Mouse (Mus musculus) left cerebral cortex, postnatal 4 days (tissue): Measurements from ENCODE around the gene Rps6kl1. TPM values are rescaled to one million over a fixed set of nuclear protein-coding genes. Genes with fewer than 3 reads are reported as not detected.

ENCODE experiments used
- DNase-seq: peaks from one replicate; pipeline ENCODE4 v3.0.0-alpha.2; 2022
- intact Hi-C: fragments of 180-260 bp; cut with DNase I; formaldehyde crosslinking; loops from one replicate; pipeline ENCODE4 v1.15.1; 2025
- total RNA-seq, 2 experiments: library from RNA; stranded (reverse); gene quantifications; 2 replicates each; pipeline ENCODE4 v1.2.3; 2021

Gene Rps6kl1
- total RNA-seq = 10 to 100 TPM; 41.2 to 44.1 TPM

DNA sequence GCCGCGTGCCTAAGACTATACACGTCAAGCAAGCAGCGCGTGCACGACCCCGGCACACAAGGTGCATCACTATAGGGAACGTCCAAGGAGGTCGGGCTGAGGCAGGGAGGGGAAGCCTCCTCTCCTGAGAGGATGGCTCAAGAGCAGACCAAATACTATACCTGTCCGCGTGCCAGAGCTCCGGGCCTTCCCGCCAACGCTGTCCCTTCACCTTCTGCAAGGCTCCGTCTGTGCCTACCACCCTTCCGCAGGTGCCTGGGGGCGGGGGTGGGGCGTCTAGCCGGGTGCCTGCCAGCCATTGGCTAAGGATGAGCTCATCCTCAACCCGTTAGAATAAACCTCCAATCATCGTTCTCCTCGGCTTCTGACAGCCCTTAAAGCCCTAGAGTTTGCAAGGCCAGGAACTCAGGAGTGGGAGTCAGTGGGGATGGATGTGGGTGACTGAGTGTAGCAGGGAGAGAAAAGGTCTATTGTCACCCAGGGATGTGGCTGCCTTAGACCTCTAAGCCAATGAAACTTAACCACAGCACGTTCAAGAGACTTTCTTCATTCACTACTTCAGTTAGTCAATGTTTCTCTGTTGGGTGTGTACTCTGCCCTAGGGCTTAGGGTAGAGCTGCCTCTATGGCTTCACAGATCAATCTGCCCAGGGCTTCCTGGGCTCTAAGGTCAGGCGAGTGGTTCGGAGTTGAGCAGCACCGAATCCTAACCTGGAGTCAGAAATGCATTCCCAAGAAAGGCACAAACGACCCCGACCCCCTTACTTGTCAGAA, at the start of gene Rps6kl1:
Rps6kl1 (minus strand) TSS at position 263 of the 773 bp plus-strand sequence.
- intact Hi-C loops = no loop called here

DNA sequence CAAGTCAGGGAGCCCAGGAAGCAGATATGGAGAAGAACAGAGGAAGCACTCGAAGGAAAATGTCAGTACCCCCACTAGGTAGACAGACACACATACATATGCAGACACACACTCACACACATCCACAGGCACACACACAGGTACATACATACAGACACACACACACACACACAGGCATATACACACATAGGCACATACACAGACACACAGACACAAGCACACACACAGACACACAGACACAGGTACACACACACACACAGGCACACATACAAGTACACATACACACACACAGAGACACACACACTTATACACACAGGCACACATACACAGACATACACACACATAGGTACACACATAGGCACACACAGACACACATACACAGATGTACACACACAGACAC, 48.9 kb upstream of the Rps6kl1 start:
- intact Hi-C loops = no loop called here
- no peak for DNase-seq

More for the DNA sequence above, at the start of gene Rps6kl1:
- peak; percentile 76 for DNase-seq

DNA sequence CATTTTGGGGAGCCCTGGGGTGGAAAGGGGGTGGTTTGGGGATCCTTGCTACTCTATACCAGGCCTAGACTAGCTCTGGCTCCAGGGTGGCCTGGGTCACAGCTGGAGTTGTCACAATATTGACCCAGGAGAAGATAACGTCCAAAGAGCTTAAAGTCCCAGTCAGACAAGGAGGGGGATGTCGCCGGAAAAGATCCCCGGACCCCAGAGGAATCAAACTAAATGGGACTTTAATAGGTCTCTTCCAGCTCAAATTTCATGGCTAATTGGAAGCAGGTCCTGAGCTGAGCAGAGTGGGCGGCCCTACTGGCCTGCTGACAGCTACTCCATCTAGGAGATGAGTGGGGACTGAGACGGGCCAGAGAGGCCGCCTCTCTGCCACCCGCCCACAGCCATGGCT, 46.9 kb upstream of the Rps6kl1 start:
- DNase-seq = no peak
- intact Hi-C loops = no loop called here

DNA sequence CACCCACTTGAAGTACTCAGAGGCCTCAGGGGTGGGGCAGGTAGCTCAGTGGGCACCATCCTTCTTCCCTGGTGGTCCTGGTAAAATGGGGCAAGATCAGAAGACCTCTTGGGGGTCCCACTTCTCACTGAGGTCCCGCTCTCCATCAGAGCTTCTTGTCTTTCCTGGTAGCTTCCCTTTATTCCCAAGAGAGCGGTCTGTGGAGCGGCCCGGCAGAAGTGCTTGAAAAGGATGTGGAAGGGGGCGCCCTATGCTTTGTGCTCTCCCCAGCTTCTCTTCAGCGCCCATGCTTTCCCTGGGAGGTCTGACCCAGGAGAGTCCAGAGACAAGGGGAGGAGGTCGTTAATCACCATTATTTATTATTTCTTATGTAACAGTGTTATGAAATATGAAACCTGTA, 46.3 kb upstream of the Rps6kl1 start:
- intact Hi-C loops = no loop called here

DNA sequence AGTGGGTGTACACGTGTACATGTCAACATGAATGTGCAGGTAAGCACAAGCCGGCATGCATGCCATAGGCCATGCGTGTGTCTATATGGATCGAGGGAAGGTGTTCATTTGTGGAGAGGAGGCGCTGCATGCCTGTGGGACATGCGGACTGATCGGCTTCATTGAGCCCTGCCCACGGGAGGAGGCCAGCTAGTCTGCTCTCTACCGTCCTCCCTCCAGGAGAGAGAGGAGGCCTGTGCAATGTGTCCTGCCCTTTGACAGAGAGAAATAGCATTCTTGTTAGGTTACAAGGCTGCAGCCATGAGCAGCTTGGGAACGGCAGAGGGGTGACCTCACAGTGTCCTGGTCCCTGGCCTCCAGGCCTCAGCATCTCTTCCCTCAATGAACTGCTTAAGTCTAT, 45.1 kb upstream of the Rps6kl1 start:
- DNase-seq = no peak
- intact Hi-C loops = no loop called here

More for the DNA sequence above, 46.3 kb upstream of the Rps6kl1 start:
- no peak for DNase-seq

DNA sequence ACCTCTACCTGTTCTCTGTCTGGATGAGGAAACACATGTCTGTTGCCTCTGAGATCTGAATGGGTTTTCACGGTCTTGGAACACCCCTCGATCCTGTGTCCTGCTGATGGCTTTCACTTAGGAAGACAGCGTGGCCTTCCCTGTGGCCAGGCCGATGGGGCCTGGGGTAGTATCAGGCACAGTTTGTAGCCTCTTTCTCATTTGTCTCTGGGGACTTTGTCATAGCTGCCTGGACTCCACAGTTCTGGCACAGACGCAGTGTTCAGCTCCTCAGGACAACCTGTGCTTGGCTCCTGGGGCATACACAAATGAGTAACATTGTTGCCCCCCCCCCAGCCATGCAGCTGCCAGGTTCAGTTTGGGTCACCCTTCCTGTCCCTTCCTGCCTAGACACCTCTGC, 44.0 kb upstream of the Rps6kl1 start:
- no peak for DNase-seq
- intact Hi-C loops = no loop called here

DNA sequence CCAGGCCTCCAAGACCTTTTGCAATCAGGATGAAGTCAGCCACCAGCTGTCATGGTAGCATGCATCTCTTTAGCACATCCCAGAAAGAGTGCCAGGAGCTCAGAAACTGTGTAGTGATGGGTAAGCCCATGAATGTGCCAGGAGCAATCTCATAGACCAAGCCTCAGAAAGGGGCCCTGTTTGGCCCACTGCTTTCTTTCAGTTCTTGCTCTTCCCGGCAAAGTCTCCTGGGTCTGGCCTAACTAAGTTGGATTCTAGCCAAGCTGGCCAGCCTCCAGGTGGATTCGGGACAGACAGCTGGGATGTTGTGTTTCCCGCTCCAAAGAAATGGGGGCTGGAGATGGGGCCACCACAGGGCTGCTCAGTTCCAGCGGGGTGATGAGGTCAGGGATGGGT, 43.6 kb upstream of the Rps6kl1 start:
- DNase-seq = peak; percentile 96
- intact Hi-C loops = no loop called here

DNA sequence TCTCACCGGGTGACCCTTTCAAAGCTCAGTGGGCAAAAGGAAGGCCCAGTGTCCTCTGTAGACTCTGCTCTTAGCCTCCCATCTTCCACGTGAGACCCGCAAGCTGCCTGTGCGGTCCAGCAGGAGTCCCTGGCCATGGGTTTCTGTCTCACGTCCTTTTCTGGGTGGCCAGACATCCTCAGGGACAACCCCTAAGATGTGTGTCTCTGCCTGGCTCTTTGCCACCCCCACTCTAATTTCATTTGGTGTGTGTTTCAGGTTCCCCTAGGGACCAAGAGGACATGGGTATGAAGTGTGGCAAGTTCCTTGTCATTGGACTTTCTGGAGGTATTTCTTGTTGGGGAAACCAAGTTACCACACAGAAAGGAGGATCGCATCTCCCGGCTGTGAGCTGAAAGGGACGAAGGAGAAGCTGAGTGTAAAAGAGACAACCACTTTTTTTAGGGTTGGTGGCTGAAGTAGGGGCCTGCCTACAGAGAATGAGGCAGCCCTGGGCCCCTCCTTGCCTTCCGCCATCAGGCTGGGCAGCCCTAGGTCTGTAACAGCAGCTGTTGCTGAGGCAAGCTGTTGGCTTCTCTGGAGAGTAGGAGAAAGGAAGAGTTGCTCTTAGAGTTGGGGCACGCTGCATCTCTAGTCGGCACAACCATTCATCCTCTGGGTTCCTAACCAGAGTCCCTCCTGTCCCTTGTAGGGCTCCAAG, 43.0 kb upstream of the Rps6kl1 start:
- DNase-seq = no peak
- intact Hi-C loops = no loop called here

DNA sequence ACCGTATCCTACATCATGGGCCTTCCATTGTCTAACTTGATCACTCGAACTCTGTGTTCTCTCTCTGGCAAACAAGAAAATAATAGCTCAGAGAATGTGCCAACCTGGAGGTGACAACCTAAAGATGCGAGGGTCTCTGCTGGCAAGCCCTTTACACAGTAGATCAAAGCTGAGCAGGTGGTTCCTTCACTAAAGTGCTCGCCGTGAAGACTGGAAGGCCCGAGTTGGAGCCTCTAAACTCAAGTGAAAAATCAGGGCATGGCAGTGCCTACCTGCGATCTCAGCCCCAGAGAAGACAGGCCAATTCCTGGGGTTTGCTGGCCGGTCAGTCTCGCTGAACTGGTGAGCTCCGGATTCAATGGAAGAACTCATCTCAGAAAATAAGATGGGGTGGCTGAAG, 42.1 kb upstream of the Rps6kl1 start:
- intact Hi-C loops = no loop called here

DNA sequence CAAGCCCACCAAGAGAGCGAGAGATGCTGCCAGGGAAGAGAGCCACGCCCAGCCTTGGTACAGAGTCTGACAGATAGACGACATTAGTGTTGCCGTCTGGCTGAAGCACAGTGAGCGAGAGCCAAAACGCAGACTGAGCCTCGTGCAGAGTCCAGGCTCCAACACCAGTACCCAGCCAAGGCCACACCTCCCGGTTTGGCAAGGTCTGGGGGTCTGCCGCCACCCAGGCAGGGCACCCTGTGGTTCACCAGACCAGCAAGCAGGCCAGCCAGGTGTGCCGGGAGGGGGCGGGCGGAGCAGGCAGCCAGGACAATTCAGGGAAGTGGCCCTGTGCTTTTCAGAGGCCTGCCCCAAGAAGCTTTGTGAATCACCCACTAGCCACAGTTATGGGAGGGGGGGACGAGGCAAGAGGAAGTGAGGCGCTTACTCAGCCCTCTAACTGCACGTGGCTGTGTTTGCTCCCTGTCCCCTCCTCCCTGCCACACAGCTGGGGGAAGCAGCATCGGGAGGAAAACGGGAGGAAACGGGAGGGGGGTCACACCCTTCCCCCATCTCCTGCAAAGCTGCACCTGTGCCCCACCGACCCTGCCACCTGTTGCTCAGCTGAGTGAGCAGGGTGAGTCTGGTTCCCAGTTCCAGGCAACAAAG, 41.5 kb upstream of the Rps6kl1 start:
- DNase-seq = peak; percentile 87
- intact Hi-C loops = no loop called here

More for the DNA sequence above, 42.1 kb upstream of the Rps6kl1 start:
- no peak for DNase-seq

DNA sequence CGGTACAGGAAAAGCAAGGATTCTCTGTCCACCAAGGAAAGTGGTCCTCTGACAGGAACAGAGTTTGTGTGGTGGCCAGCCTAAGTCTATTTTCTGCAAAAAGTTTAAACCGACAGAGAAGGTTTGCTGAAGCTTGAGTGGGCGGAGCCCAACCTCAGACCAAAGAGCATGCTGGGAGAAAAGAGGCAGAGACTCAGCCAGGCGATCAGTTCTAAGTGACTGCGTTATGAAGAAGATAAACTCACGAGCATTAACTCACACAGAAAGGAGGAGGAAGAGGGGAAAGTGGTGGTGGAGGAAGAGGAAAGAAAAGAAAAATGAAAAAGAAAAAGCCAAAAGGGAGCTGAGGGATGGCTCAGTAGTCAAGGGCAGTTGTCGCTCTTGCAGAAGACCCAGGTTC, 39.2 kb upstream of the Rps6kl1 start:
- no peak for DNase-seq
- intact Hi-C loops = no loop called here

DNA sequence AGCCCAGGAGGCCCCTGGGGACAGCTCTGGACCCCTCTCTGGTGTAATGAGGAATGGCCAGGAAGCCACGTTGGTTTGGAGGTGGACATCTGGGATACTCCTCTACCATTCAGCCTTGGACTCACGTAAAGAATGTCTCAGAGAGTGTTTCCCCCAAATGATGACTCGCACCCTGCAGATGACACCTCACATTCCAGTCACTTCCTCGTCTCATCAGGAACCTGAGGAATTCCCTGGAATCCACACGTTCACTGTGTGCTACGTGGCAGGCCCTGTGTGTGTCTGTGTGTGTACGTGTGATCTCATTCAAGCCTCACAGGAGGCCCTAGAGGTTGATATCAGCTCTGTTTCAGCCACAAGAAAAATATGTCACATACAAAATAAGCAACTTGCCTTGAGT, 35.3 kb upstream of the Rps6kl1 start:
- intact Hi-C loops = no loop called here

DNA sequence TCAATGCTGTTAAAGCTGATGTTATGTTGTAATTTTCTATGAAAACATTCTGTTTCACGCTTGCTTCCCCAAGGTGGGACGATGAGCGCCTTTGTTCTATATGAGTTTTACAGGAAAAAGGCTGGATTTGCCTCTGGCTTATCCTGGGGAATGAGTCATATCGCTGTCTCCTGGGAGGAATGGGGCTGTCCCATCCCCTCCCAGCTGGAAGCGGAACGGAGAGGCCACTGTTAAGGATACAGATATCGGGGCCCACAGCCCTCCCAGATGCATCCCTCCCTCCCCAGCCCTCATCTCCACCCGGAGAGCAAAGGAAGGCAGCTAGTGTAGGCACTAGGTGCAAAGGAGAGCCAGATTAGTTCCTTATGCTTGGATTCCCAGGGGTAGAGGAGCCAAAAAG, 34.7 kb upstream of the Rps6kl1 start:
- DNase-seq = no peak
- intact Hi-C loops = no loop called here

More for the DNA sequence above, 35.3 kb upstream of the Rps6kl1 start:
- no peak for DNase-seq

DNA sequence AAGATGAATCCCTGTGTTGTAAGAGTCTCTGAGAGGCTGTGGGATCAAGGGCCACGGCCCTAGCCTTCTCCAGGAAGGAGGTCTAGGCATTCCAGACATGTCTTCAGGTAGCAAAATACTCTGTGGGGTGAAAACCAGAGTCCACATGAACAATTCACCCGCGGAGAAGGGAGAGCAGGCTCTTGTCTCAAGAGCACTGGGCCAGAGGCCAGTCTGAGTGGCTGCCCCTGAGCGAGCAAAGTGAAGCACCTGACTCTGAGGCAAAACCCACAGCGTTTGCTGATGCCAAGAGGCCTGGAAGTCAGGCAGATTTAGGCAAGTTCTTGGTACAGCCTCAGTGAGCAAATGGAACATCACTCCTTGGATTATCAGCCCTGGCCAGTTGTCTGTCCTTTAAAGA, 33.1 kb upstream of the Rps6kl1 start:
- intact Hi-C loops = no loop called here
- DNase-seq = no peak

DNA sequence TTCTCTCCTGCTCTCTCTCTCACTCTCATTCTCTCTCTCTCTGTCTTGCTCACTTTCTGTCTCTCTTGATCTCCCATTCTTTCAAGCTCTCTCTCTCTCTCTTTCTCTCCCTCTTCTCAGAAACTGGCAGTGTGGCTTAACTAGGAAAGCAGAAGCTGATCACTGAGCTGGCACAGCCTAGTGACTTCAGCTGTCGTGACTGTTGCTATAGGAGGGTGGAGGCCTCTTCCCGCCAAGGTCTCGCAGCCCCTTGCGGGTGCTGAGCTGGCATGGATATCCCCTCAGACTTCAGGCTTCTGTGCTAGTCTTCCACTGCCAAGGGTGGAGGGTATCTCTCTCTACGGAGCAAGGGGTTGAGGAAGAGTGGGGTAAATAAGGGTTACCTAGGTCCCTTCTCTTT, 31.8 kb upstream of the Rps6kl1 start:
- intact Hi-C loops = no loop called here
- peak; percentile 74 for DNase-seq

DNA sequence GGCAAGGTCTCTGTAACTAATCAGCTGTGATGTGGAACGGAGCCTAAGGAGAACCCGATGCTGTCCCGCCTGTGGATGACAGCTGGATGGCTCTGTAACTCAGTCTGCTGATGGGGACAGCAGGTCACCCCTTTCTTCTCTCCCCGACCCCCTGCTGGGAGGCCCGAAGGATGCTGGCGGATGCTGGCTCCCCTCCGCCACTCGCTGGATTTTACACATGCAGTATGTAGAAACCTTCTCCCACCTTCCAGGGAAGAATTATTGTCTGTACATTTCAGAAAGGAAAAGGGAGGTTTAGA, 31.2 kb upstream of the Rps6kl1 start:
- intact Hi-C loops = no loop called here
- peak; percentile 71 for DNase-seq

DNA sequence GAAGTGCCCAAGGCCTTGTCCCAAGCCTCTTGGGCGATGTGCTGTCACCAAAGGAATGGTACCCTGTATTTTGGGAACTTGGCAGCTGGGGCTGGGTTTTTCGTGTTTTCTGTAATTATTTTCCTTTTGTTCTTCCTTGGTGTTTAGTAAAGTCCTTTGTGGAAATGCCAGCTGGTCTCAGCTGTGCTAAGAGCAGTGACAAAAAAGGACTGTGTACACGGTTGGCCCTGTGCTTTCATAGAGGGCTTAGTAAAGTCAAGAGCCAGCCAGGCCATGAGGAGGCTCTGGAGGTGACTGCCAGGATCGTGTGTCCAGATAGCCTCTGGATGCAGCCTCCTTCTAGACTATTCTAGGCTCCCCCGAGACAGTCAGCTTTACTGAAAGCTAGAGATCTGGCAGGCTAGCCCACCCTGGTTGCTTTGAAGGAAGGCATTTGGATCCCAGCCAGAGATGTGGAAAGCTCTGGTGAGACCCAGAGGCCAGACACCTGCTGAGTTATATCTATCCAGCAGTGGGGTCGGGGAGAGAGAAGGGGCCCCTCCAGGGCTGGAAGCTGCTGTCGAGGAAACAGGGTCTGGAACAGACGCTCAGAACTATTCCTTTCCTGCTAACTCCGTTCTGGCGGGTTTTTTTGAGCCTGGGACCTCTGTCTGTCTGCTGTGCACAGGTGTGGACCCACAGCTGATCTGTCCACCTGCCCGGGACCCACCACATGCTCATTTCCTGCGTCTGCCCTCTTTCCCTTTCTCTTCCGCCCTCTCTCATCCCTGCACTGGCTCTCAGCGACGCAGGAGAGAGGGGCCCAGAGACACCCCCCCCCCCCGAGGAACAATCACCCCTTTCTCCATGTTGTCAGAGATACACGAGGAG, 30.6 kb upstream of the Rps6kl1 start:
- intact Hi-C loops = no loop called here
- peak; percentile 49 for DNase-seq

DNA sequence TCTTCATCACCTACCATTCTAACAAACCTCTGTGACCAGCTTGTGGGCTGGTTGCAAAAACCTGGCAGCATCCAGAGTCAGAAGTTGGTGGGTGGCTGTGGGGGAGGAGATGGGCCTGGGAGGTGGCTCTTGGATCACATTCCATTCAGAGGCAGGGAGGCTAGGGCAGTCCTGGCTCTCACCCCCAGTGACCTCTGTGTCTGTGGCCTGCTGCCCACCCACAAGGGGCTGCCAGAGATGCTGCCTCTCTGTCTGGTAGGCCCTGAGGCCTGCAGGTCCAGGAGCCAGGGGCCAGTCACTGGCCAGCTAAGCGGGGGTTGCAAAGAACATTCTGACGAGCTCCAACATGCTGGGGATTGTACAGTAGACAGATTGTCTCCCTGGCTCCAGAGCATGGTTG, 27.2 kb upstream of the Rps6kl1 start:
- intact Hi-C loops = no loop called here
- no peak for DNase-seq

DNA sequence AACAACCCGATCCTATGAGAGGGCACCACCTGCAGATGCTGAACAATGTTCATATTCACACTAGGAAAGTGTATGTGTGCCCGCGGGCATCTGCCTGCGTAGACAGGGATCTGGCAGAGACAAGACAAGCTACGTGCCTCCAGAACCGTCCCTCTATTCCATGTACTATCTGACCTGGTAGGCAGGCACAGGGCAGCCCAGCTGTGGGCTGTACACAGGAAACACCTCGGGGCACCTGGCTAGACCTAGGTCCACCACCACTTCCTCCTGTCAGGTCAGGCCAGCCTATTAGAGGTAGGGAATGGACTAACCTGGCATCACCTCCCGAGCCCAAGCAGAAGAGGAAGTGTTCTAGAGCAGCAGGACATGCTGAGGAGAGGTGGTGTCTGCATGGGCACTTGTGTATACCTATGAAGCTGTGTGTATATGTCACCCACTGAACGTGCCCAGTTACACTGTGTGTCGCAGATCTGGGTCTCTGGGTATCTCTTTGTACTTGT, 26.7 kb upstream of the Rps6kl1 start, which contains the start of gene Pgf:
Pgf (minus strand) TSS at position 51 of the 500 bp plus-strand sequence.
- DNase-seq = no peak
- intact Hi-C loops = no loop called here

DNA sequence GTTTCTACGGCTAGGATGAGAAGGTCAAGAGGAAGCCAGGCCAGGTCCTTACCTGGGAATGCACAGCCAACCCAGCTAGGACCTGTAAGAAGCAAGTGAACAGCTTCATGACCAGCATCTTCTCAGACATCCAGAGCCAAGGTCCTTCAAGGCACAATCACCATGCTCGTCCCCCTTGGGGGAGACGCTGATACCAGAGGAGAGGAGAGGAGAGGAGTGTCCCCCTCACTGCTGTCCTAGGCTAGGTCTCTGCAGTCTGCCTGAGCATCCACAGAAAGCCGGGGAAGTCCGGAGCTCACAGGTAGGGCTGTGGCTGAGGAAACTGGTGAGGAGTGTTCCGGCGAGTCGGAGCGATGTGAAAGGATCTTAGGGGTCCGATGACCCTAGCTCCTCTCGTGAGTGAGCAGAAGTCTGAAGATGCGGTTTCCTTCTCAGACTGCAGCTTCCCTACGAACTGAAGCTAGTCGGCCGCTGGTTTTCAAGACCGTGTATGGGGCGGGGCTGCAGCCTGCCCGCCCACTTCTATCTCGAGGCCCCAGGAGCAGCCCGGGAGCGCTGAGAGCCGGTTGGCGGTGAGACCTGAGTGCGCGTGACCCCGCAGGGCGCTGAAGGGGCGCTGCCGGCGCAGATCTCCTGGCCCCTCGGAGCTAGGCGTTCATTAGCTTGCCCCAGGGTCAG, 25.9 kb upstream of the Rps6kl1 start:
- intact Hi-C loops = no loop called here
- DNase-seq = peak; percentile 52
